Mouse (Mus musculus) forebrain, embryonic 11.5 days (tissue): ENCODE results near the gene Cap1. TPM values are rescaled to one million over a fixed set of nuclear protein-coding genes. Genes with fewer than 3 reads are reported as not detected.

Source experiments
- ATAC-seq: fragments of 200-750 bp; cut with Nextera tagmentation; replicated peaks from 2 replicates; pipeline ENCODE4 v1.8.0; 2017; ENCODE audit warnings: moderate TSS enrichment; ENCODE audit not compliant: low FRiP score
- DNase-seq: peaks from one replicate; pipeline ENCODE4 v3.0.0-alpha.2; 2017; ENCODE audit warnings: low spot score
- H3K27ac ChIP-seq: fragments of 300-500 bp; sonication (generic); 2 replicates; pipeline ENCODE4 v1.5.1; 2014; ENCODE audit warnings: low read depth, low read length
- H3K27me3 ChIP-seq: fragments of 300-500 bp; sonication (generic); 2 replicates; pipeline ENCODE4 v1.6.1; 2014; ENCODE audit warnings: mild to moderate bottlenecking, low read length, mixed read lengths; ENCODE audit not compliant: control insufficient read depth, insufficient read depth
- H3K36me3 ChIP-seq: fragments of 300-500 bp; sonication (generic); 2 replicates; pipeline ENCODE4 v1.6.1; 2014; ENCODE audit warnings: mild to moderate bottlenecking, low read length, moderate library complexity, mixed read lengths; ENCODE audit not compliant: control insufficient read depth, insufficient read depth
- H3K4me1 ChIP-seq: fragments of 300-500 bp; sonication (generic); replicated peaks from 2 replicates; pipeline ENCODE4 v1.6.1; 2014; ENCODE audit warnings: low read length, mixed read lengths; ENCODE audit not compliant: control insufficient read depth, insufficient read depth
- H3K4me2 ChIP-seq: fragments of 300-500 bp; sonication (generic); 2 replicates; pipeline ENCODE4 v1.6.1; 2014; ENCODE audit warnings: low read depth, mild to moderate bottlenecking, low read length, moderate library complexity, mixed read lengths; ENCODE audit not compliant: severe bottlenecking
- H3K4me3 ChIP-seq: fragments of 300-500 bp; sonication (generic); 2 replicates; pipeline ENCODE4 v1.5.1; 2014; ENCODE audit warnings: low read depth, low read length
- H3K9ac ChIP-seq: fragments of 300-500 bp; sonication (generic); 2 replicates; pipeline ENCODE4 v1.6.1; 2014; ENCODE audit warnings: low read length
- H3K9me3 ChIP-seq: fragments of 300-500 bp; sonication (generic); 2 replicates; pipeline ENCODE4 v1.6.1; 2016; ENCODE audit warnings: low read length, mixed read lengths; ENCODE audit not compliant: control insufficient read depth
- WGBS: fragments of 180-500 bp; shearing (Covaris S2); extraction: QIAGEN DNeasy Blood & Tissue Kit; methylation state at CpG from one replicate; pipeline ENCODE4 v1.1.7; 2014; 5-methylcytosine and 5-hydroxymethylcytosine counted together
- polyA plus RNA-seq: library from polyadenylated mRNA; unstranded; fragments of >200 nt; fragmentation: Nextera tagmentation; extraction: Ambion mirVana; gene quantifications from 2 replicates; pipeline ENCODE4 v1.2.1, GENCODE M21; 2014

The Cap1 gene
- polyA plus RNA-seq, 1 experiment from 2014 or later = 69.4 TPM

DNA sequence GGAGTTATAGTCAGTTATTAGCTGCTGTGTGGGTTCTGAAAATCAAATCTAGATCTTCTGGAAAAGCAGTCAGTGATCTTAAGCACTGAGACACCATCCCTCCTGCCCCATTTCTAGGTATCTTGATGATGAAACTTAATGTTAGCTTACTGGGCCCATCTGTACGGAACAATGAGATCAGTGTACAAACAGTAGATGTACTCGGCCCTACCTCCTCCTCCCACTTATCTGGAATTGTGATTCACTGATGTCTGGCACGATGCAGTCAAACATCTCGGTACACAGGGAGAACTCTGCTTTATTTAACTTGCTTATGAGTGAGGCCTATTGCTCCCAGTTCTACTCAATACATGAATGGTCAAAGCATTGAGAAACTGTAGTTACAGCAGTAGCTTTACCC, 30.1 kb upstream of the Cap1 start:
- Histone ChIP-seq H3K27ac (no peak overlapping the region), H3K36me3 (no peaks in the 10 kb centered on the region), H3K9ac (no peak overlapping the region), H3K4me3 (no peak overlapping the region), H3K27me3 (no peaks in the 10 kb centered on the region), H3K9me3 (no peaks in the 10 kb centered on the region), H3K4me1 (no peaks in the 10 kb centered on the region), H3K4me2 (no peak overlapping the region)
- WGBS = 85% methylated on average over 4 of the region's 4 CpGs
- DNase-seq (no peak), ATAC-seq (no peak)

DNA sequence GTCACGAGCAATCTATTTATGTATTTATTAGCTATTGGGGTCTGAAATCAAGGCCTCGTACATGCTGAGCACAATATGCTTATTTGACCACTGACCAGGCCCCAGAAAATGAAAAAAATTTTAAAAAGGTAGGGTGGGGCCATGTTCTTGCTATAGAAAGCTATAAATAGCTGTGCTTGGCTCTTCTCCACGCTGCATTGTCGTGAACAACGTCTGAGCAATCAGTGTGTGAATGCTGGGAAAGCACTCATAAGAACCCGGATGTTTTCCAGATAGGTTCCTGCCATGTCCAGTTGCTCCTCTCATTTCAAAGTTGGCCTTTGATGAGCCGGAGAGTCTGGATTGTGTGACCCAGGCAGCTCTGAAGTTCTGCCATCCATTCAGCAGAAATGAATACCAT, 28.3 kb upstream of the Cap1 start:
- ATAC-seq (no peak), DNase-seq (no peak)
- no peaks in the 10 kb centered on the region for H3K9me3 ChIP-seq
- no peak overlapping the region for H3K9ac ChIP-seq
- no peak overlapping the region for H3K27ac ChIP-seq
- peaks cover 3% of the 10 kb centered on the region; the same call in 1 of the 2 replicates for H3K4me1 ChIP-seq
- H3K4me2 ChIP-seq = no peak overlapping the region
- H3K27me3 ChIP-seq = no peaks in the 10 kb centered on the region
- H3K4me3 ChIP-seq = no peak overlapping the region
- WGBS = 84% methylated on average over 7 of the region's 7 CpGs
- no peaks in the 10 kb centered on the region for H3K36me3 ChIP-seq

- Histone ChIP-seq H3K9me3 (no peaks in the 10 kb centered on the region), H3K4me1 (peaks cover 3% of the 10 kb centered on the region; the same call in 1 of the 2 replicates), H3K27me3 (no peaks in the 10 kb centered on the region), H3K27ac (no peak overlapping the region), H3K4me2 (no peak overlapping the region), H3K4me3 (no peak overlapping the region), H3K9ac (no peak overlapping the region), H3K36me3 (no peaks in the 10 kb centered on the region)
- no peak for ATAC-seq
- WGBS = 72% methylated on average over 5 of the region's 5 CpGs
- DNase-seq = no peak
Measured at GRCm38 (mm10) chr4:122912613-122913012, 26.8 kb upstream of the Cap1 start.

- no peak overlapping the region for H3K27ac ChIP-seq
- no peaks in the 10 kb centered on the region for H3K36me3 ChIP-seq
- WGBS = 57% methylated on average over 6 of the region's 6 CpGs
- peaks cover 3% of the 10 kb centered on the region; the same call in 1 of the 2 replicates for H3K4me1 ChIP-seq
- no peak overlapping the region for H3K4me2 ChIP-seq
- no peaks in the 10 kb centered on the region for H3K9me3 ChIP-seq
- ATAC-seq (no peak), DNase-seq (no peak)
- H3K9ac ChIP-seq = no peak overlapping the region
- no peak overlapping the region for H3K4me3 ChIP-seq
- H3K27me3 ChIP-seq = no peaks in the 10 kb centered on the region
Measured at GRCm38 (mm10) chr4:122910577-122910976, 24.7 kb upstream of the Cap1 start.

DNA sequence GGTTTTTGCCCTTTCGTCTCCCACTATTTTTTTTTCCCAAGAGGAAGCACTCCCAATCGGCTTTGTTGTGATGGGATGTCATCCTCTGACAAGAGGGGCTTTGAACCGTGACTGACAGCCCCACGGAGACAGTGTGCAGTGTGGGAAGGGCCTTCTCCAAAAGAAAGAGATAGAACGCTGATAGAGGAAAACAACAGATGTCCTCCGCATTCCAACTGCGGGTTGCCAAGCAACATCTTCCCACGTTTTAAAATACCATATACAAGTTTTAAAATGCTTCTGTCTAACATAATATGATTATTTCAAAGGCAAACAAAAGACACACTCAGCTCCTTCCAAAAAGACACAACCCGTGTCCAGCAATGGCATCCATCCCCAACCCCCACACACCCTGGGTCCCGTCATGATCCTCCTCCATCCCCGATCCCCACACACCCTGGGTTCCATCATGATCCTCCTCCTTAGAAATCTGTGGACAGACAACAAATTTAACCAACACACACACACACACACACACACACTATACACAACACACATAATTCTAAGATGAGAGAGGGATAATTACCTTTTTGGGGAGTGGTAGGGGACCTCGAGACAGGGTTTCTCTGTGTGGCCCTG, 23.8 kb upstream of the Cap1 start:
- no peak overlapping the region for H3K4me3 ChIP-seq
- 38% methylated on average over 12 of the region's 12 CpGs for WGBS
- no peak overlapping the region for H3K4me2 ChIP-seq
- no peak overlapping the region for H3K9ac ChIP-seq
- no peaks in the 10 kb centered on the region for H3K27me3 ChIP-seq
- no peak for DNase-seq
- ATAC-seq = 0 out of 2 replicates have a peak, but pooled peaks have one; percentile 64
- peaks cover 3% of the 10 kb centered on the region; the same call in 1 of the 2 replicates for H3K4me1 ChIP-seq
- no peaks in the 10 kb centered on the region for H3K36me3 ChIP-seq
- no peak overlapping the region for H3K27ac ChIP-seq
- H3K9me3 ChIP-seq = no peaks in the 10 kb centered on the region

- Histone ChIP-seq H3K27me3 (no peaks in the 10 kb centered on the region), H3K4me2 (no peak overlapping the region), H3K9me3 (no peaks in the 10 kb centered on the region), H3K36me3 (no peaks in the 10 kb centered on the region), H3K27ac (no peak overlapping the region), H3K9ac (no peak overlapping the region), H3K4me3 (no peak overlapping the region), H3K4me1 (peaks cover 3% of the 10 kb centered on the region; the same call in 1 of the 2 replicates)
- DNase-seq (no peak), ATAC-seq (no peak)
- WGBS = 92% methylated on average over 10 of the region's 10 CpGs
Measured at GRCm38 (mm10) chr4:122905359-122905758, 19.5 kb upstream of the Cap1 start.

- Histone ChIP-seq H3K9ac (no peak overlapping the region), H3K4me1 (no peaks in the 10 kb centered on the region), H3K4me2 (no peak overlapping the region), H3K27me3 (no peaks in the 10 kb centered on the region), H3K36me3 (no peaks in the 10 kb centered on the region), H3K4me3 (no peak overlapping the region), H3K9me3 (no peaks in the 10 kb centered on the region), H3K27ac (no peak overlapping the region)
- DNase-seq (no peak), ATAC-seq (no peak)
- WGBS = 93% methylated on average over 3 of the region's 3 CpGs
Measured at GRCm38 (mm10) chr4:122903709-122904108, 17.9 kb upstream of the Cap1 start.

- Histone ChIP-seq H3K4me1 (no peaks in the 10 kb centered on the region), H3K27me3 (no peaks in the 10 kb centered on the region; the same call in 1 of the 2 replicates), H3K9ac (no peak overlapping the region), H3K27ac (no peak overlapping the region), H3K36me3 (no peaks in the 10 kb centered on the region), H3K4me2 (no peak overlapping the region), H3K9me3 (no peaks in the 10 kb centered on the region), H3K4me3 (no peak overlapping the region)
- 29% methylated on average over 6 of the region's 6 CpGs for WGBS
- ATAC-seq (no peak), DNase-seq (no peak)
Measured at GRCm38 (mm10) chr4:122902156-122902555, 16.3 kb upstream of the Cap1 start.

DNA sequence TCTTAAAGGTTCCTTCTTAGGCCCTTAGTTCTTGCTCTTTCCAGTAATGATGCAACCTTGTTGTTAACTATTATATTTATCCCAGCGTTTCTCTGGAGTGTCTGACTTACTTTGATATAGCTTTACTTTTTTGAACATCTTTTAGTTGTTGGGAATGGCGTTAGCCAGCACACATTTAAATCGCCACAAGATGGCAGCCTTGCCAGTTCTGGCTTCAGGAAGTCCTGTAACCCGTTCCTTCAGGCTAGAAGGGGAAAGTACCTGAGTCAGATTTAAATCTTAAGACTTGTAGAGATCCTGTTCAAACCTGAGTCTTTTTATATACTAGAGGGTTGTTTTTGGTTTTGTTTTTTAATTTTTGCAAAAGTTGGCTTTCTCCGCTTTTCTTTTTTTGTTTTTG, 12.5 kb upstream of the Cap1 start:
- WGBS = 19% methylated on average over 5 of the region's 5 CpGs
- Histone ChIP-seq H3K4me1 (no peaks in the 10 kb centered on the region), H3K9ac (no peak overlapping the region), H3K27me3 (no peaks in the 10 kb centered on the region; the same call in 1 of the 2 replicates), H3K36me3 (no peaks in the 10 kb centered on the region), H3K4me2 (no peak overlapping the region), H3K27ac (no peak overlapping the region), H3K4me3 (no peak overlapping the region), H3K9me3 (no peaks in the 10 kb centered on the region)
- peak; percentile 60 for ATAC-seq
- DNase-seq = peak; percentile 64
